Mouse (Mus musculus) mouse trophoblast stem cell (cell line): Measurements from ENCODE around the gene Gpc6.

ENCODE experiments used
- in situ Hi-C, 2 experiments: fragments of 300-500 bp; cut with MseI, MboI; formaldehyde crosslinking; loops; 2 replicates in 1 of 2; 3 replicates in 1 of 2; pipeline ENCODE4 v1.15.1; 2025

Gpc6 gene

GRCm38 (mm10) chr14:118013237-118013636 lies 1088.1 kb downstream of the Gpc6 start:
- in situ Hi-C loops: no loop called here

GRCm38 (mm10) chr14:118019314-118019713 lies 1094.2 kb downstream of the Gpc6 start:
- in situ Hi-C loops: no loop called here

GRCm38 (mm10) chr14:118021867-118022543 lies 1096.9 kb downstream of the Gpc6 start:
- in situ Hi-C loops: no loop called here
